Mouse (Mus musculus) megakaryocyte, embryonic 14.5 days (primary cell): ENCODE data around the gene Cyp26a1. TPM values are rescaled to one million over a fixed set of nuclear protein-coding genes. Genes with fewer than 3 reads are reported as not detected.

Experiments used
- H3K27me3 ChIP-seq: replicated peaks from 2 replicates; pipeline ENCODE3; 2012; ENCODE audit warnings: inconsistent platforms
- H3K36me3 ChIP-seq: replicated peaks from 2 replicates; pipeline ENCODE3; 2012; ENCODE audit warnings: low read length, inconsistent platforms, mixed read lengths
- H3K4me1 ChIP-seq: 2 replicates; pipeline ENCODE4 v1.6.1; 2012; ENCODE audit warnings: inconsistent platforms
- H3K4me3 ChIP-seq: replicated peaks from 2 replicates; pipeline ENCODE3; 2012; ENCODE audit warnings: moderate library complexity, mild to moderate bottlenecking, inconsistent platforms
- H3K9me3 ChIP-seq: 2 replicates; pipeline ENCODE4 v1.6.1; 2012; ENCODE audit warnings: inconsistent platforms
- FLI1 ChIP-seq: IDR thresholded peaks from 2 replicates; pipeline ENCODE4 v1.6.1; 2012; ENCODE audit warnings: low read length, inconsistent platforms, mixed read lengths
- GATA1 ChIP-seq: IDR thresholded peaks from 3 replicates; pipeline ENCODE4 v1.6.1; 2012; ENCODE audit warnings: mixed read lengths, low read length, inconsistent platforms, borderline replicate concordance
- polyA plus RNA-seq: library from polyadenylated mRNA; stranded (reverse); fragments of >175 nt; gene quantifications from 2 replicates; pipeline ENCODE4 v1.2.3, GENCODE M21; 2012; ENCODE audit warnings: low replicate concordance; ENCODE audit not compliant: insufficient read depth

Cyp26a1 gene
- polyA plus RNA-seq, 1 experiment = 1.3 TPM

- Histone ChIP-seq H3K4me3 (no peak within 1 kb of the TSS), H3K27me3 (no peaks in the 10 kb centered on the region), H3K4me1 (peaks cover 14% of the 10 kb centered on the region; the same call in 1 of the 2 replicates), H3K9me3 (no peaks in the 10 kb centered on the region), H3K36me3 (peaks cover 100% of the 10 kb centered on the region)
- TF ChIP-seq GATA1 = no peak
- no peak for TF ChIP-seq FLI1
These were observed 12.3 kb upstream of the Cyp26a1 start, which contains the start of gene Cyp26c1 for GRCm38 (mm10) chr19:37685281-37685680. Cyp26c1 (plus strand) TSS chr19:37685581.

GRCm38 (mm10) chr19:37686347-37686746 is 11.3 kb upstream of the Cyp26a1 start:
- Histone ChIP-seq H3K4me1 (peaks cover 17% of the 10 kb centered on the region; the same call in 1 of the 2 replicates), H3K4me3 (no peak overlapping the region), H3K36me3 (peaks cover 100% of the 10 kb centered on the region), H3K27me3 (peaks cover 3% of the 10 kb centered on the region), H3K9me3 (no peaks in the 10 kb centered on the region)
- TF ChIP-seq FLI1 = no peak
- no peak for TF ChIP-seq GATA1

- peak overlapping the region; percentile 7 for H3K4me3 ChIP-seq
- H3K9me3 ChIP-seq = no peaks in the 10 kb centered on the region
- peaks cover 9% of the 10 kb centered on the region for H3K27me3 ChIP-seq
- H3K4me1 ChIP-seq = peaks cover 23% of the 10 kb centered on the region; the same call in 1 of the 2 replicates
- peaks cover 100% of the 10 kb centered on the region for H3K36me3 ChIP-seq
- no peak for TF ChIP-seq GATA1
- no peak for TF ChIP-seq FLI1
These were observed 10.4 kb upstream of the Cyp26a1 start for GRCm38 (mm10) chr19:37686941-37687850.

GRCm38 (mm10) chr19:37689478-37689877 is 8.1 kb upstream of the Cyp26a1 start:
- Histone ChIP-seq H3K9me3 (peaks cover 4% of the 10 kb centered on the region; the same call in 1 of the 2 replicates), H3K4me1 (peaks cover 36% of the 10 kb centered on the region; the same call in 1 of the 2 replicates), H3K27me3 (peaks cover 30% of the 10 kb centered on the region), H3K36me3 (peaks cover 100% of the 10 kb centered on the region), H3K4me3 (no peak overlapping the region)
- no peak for TF ChIP-seq GATA1
- TF ChIP-seq FLI1 = no peak

- Histone ChIP-seq H3K4me1 (peaks cover 38% of the 10 kb centered on the region), H3K9me3 (peaks cover 5% of the 10 kb centered on the region; the same call in 1 of the 2 replicates), H3K4me3 (no peak overlapping the region), H3K27me3 (peaks cover 42% of the 10 kb centered on the region), H3K36me3 (peaks cover 96% of the 10 kb centered on the region)
- TF ChIP-seq GATA1 = no peak
- no peak for TF ChIP-seq FLI1
These were observed 6.9 kb upstream of the Cyp26a1 start for GRCm38 (mm10) chr19:37690716-37691115.

GRCm38 (mm10) chr19:37692879-37693278 is 4.7 kb upstream of the Cyp26a1 start:
- Histone ChIP-seq H3K36me3 (peaks cover 75% of the 10 kb centered on the region), H3K27me3 (peaks cover 64% of the 10 kb centered on the region), H3K4me3 (peak overlapping the region; percentile 85), H3K9me3 (peaks cover 5% of the 10 kb centered on the region; the same call in 1 of the 2 replicates), H3K4me1 (peaks cover 55% of the 10 kb centered on the region)
- TF ChIP-seq GATA1 = no peak
- no peak for TF ChIP-seq FLI1

- Histone ChIP-seq H3K4me1 (peaks cover 59% of the 10 kb centered on the region), H3K4me3 (no peak overlapping the region), H3K27me3 (peaks cover 87% of the 10 kb centered on the region), H3K36me3 (peaks cover 67% of the 10 kb centered on the region), H3K9me3 (peaks cover 5% of the 10 kb centered on the region; the same call in 1 of the 2 replicates)
- TF ChIP-seq FLI1 = no peak
- TF ChIP-seq GATA1 = no peak
These were observed 2.5 kb upstream of the Cyp26a1 start for GRCm38 (mm10) chr19:37695146-37695545.

GRCm38 (mm10) chr19:37695762-37696602 is 1.6 kb upstream of the Cyp26a1 start:
- H3K9me3 ChIP-seq = peaks cover 5% of the 10 kb centered on the region; the same call in 1 of the 2 replicates
- H3K4me3 ChIP-seq = peak overlapping the region; percentile 54
- TF ChIP-seq GATA1 (no peak), FLI1 (no peak)
- H3K4me1 ChIP-seq = peaks cover 55% of the 10 kb centered on the region
- peaks cover 65% of the 10 kb centered on the region for H3K36me3 ChIP-seq
- H3K27me3 ChIP-seq = peaks cover 92% of the 10 kb centered on the region

- Histone ChIP-seq H3K9me3 (peaks cover 5% of the 10 kb centered on the region; the same call in 1 of the 2 replicates), H3K4me1 (peaks cover 54% of the 10 kb centered on the region), H3K4me3 (peak overlapping the region; percentile 81), H3K36me3 (peaks cover 57% of the 10 kb centered on the region), H3K27me3 (peaks cover 94% of the 10 kb centered on the region)
- TF ChIP-seq FLI1 (no peak), GATA1 (no peak)
These were observed 829 bp upstream of the Cyp26a1 start for GRCm38 (mm10) chr19:37696603-37697334.
